Mouse (Mus musculus): ENCODE results near the gene Sorcs2. TPM values are rescaled to one million over a fixed set of nuclear protein-coding genes. Genes with fewer than 3 reads are reported as not detected.

Gene Sorcs2
- polyA plus RNA-seq, 1 experiment from 2014 or later: 3.1 TPM

- WGBS: 60% methylated on average over 14 of the region's 14 CpGs
- Histone ChIP-seq H3K4me1 (replicated peaks; ENCODE audit: control insufficient read depth, insufficient read depth) (no peaks in the 10 kb centered on the region), H3K9me3 (ENCODE audit: control insufficient read depth, low read length) (no peaks in the 10 kb centered on the region), H3K4me2 (replicated peaks; ENCODE audit: low read depth) (no peak overlapping the region), H3K27ac (replicated peaks) (no peak overlapping the region), H3K36me3 (ENCODE audit: control insufficient read depth, insufficient read depth, low read length) (no peaks in the 10 kb centered on the region), H3K9ac (ENCODE audit: low read length) (no peak overlapping the region), H3K4me3 (ENCODE audit: low read depth, low read length) (no peak overlapping the region), H3K27me3 (ENCODE audit: control insufficient read depth, insufficient read depth, low read length) (no peaks in the 10 kb centered on the region)
- no peak for ATAC-seq (ENCODE audit: low FRiP score, low TSS enrichment)
- DNase-seq (ENCODE audit: low spot score): no peak
- 0 out of 2 replicates have a peak, but pooled peaks have one; percentile 10 for TF ChIP-seq CTCF (IDR thresholded peaks at IDR 0.05; ENCODE audit: low read depth)
- no peak for TF ChIP-seq EP300 (optimal IDR thresholded peaks at IDR 0.05)
Observed at GRCm38 (mm10) chr5:36168963-36169650, 228.8 kb downstream of the Sorcs2 start.

DNA sequence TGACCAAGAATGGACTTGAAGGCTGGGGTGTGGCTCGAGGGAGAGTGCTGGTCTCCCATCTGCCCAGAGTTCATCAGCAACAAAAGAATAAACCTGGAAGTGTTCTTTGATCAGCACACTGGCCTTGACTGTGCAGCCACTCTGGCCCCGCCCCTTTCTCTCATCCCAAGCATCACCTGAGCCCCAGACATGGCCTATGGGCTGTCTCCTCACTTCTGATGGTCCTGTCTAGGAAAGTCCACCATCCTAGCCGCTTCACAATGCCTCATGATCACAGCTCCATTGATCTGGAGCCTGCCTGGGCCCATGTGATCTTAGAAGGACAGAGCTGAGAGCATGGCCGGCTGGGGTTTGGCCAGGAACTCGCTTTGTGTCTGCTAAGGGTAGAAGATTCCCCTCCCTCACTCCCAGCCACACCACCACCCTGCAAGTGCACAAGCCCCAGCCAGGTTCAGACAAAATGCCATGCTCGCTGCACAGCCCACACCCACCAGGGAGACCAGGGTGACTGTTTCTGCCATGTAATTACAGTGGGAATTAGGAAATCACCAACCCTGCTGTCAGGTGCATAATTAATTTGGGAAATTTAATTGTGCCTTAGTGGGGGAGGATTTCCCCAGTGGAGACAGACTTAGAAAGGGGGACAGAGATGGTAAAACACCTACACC lies 231.5 kb downstream of the Sorcs2 start:
- H3K9ac ChIP-seq (ENCODE audit: low read length): no peak overlapping the region
- no peak overlapping the region for H3K4me2 ChIP-seq (replicated peaks; ENCODE audit: low read depth)
- ATAC-seq (ENCODE audit: low FRiP score, low TSS enrichment) (no peak), DNase-seq (ENCODE audit: low spot score) (no peak)
- no peaks in the 10 kb centered on the region for H3K4me1 ChIP-seq (replicated peaks; ENCODE audit: control insufficient read depth, insufficient read depth)
- H3K27me3 ChIP-seq (ENCODE audit: control insufficient read depth, insufficient read depth, low read length): no peaks in the 10 kb centered on the region
- H3K9me3 ChIP-seq (ENCODE audit: control insufficient read depth, low read length): no peaks in the 10 kb centered on the region
- 68% methylated on average over 6 of the region's 6 CpGs for WGBS
- no peak overlapping the region for H3K4me3 ChIP-seq (ENCODE audit: low read depth, low read length)
- no peaks in the 10 kb centered on the region for H3K36me3 ChIP-seq (ENCODE audit: control insufficient read depth, insufficient read depth, low read length)
- TF ChIP-seq EP300 (optimal IDR thresholded peaks at IDR 0.05) (no peak), CTCF (IDR thresholded peaks at IDR 0.05; ENCODE audit: low read depth) (no peak)
- H3K27ac ChIP-seq (replicated peaks): no peak overlapping the region

DNA sequence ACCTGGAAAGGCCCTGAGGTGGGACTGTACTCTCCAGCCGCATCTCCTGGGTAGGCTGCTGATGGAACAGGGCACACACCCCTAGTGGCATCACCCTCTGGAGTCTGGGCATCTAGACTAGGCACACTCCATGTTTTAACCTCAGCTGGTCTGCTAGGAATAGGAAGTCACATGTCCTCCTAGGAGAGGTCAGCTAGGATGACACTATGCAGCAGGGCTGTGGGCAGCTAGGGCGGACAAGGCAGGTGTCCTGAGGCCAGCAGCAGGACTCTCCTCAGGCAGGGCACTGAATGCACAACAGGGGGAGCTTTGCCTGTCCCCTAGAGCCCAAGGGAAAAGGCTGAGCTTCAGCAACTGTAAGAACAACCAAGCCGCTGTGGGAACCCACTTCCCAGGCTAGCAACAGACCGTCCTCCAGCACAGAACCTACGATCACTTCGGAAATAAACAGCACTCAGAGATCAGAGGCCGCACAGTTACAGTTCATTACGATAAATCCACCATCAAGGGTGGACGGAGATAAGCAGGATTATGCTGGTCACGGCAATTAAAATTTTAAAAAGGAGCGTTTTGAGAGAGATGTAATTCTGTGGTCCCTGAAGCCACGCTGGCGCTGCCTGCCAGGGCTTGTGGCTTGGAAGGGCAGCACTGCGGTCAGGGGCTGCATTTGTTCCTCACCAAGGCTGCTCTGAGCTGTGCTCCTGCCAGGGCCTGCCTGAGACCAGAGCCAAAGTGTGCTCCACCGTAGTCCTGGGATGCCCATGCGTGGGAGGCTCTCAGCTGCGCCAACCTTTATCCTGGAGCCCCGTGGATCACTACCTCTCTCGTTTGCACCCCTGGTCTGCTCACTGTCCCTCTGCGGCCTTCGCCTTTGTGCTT lies 232.3 kb downstream of the Sorcs2 start:
- no peaks in the 10 kb centered on the region for H3K9me3 ChIP-seq (ENCODE audit: control insufficient read depth, low read length)
- H3K36me3 ChIP-seq (ENCODE audit: control insufficient read depth, insufficient read depth, low read length): no peaks in the 10 kb centered on the region
- no peaks in the 10 kb centered on the region for H3K4me1 ChIP-seq (replicated peaks; ENCODE audit: control insufficient read depth, insufficient read depth)
- H3K27ac ChIP-seq (replicated peaks): no peak overlapping the region
- ATAC-seq (ENCODE audit: low FRiP score, low TSS enrichment): no peak
- WGBS: 86% methylated on average over 21 of the region's 21 CpGs
- H3K4me2 ChIP-seq (replicated peaks; ENCODE audit: low read depth): no peak overlapping the region
- no peak for DNase-seq (ENCODE audit: low spot score)
- H3K27me3 ChIP-seq (ENCODE audit: control insufficient read depth, insufficient read depth, low read length): no peaks in the 10 kb centered on the region
- no peak overlapping the region for H3K4me3 ChIP-seq (ENCODE audit: low read depth, low read length)
- no peak overlapping the region for H3K9ac ChIP-seq (ENCODE audit: low read length)
- TF ChIP-seq EP300 (optimal IDR thresholded peaks at IDR 0.05) (no peak), CTCF (IDR thresholded peaks at IDR 0.05; ENCODE audit: low read depth) (no peak)

- no peak for TF ChIP-seq CTCF (IDR thresholded peaks at IDR 0.05; ENCODE audit: low read depth)
- TF ChIP-seq EP300 (optimal IDR thresholded peaks at IDR 0.05): no peak
- WGBS: 43% methylated on average over 8 of the region's 8 CpGs
- Histone ChIP-seq H3K36me3 (ENCODE audit: control insufficient read depth, insufficient read depth, low read length) (no peaks in the 10 kb centered on the region), H3K27me3 (ENCODE audit: control insufficient read depth, insufficient read depth, low read length) (no peaks in the 10 kb centered on the region), H3K4me2 (replicated peaks; ENCODE audit: low read depth) (no peak overlapping the region), H3K4me1 (replicated peaks; ENCODE audit: control insufficient read depth, insufficient read depth) (no peaks in the 10 kb centered on the region), H3K4me3 (ENCODE audit: low read depth, low read length) (no peak overlapping the region), H3K27ac (replicated peaks) (no peak overlapping the region), H3K9ac (ENCODE audit: low read length) (no peak overlapping the region), H3K9me3 (ENCODE audit: control insufficient read depth, low read length) (no peaks in the 10 kb centered on the region)
- DNase-seq (ENCODE audit: low spot score) (no peak), ATAC-seq (ENCODE audit: low FRiP score, low TSS enrichment) (no peak)
Observed at GRCm38 (mm10) chr5:36154879-36155485, 243.0 kb downstream of the Sorcs2 start.

DNA sequence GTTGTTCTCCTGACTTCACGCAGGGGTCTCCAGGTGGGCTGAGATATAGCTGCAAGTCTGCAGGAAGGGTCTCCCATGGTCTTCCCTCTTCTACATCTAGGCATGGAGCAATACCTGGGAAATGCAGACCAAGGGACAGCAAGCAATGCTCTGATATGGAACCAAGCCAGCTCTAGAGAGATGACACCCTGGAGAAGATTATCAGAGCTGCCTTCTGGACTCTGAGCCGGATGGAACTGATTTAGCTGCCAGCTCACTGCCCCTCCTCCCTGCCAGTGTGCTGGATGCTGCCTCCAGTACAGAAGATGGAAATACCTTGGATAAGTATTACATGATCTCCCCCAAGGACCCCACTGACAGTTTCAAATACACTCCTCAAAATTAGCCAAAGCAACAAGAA lies 244.7 kb downstream of the Sorcs2 start:
- H3K9ac ChIP-seq (ENCODE audit: low read length): no peak overlapping the region
- no peak overlapping the region for H3K27ac ChIP-seq (replicated peaks)
- no peak overlapping the region for H3K4me3 ChIP-seq (ENCODE audit: low read depth, low read length)
- no peaks in the 10 kb centered on the region for H3K4me1 ChIP-seq (replicated peaks; ENCODE audit: control insufficient read depth, insufficient read depth)
- no peak overlapping the region for H3K4me2 ChIP-seq (replicated peaks; ENCODE audit: low read depth)
- H3K27me3 ChIP-seq (ENCODE audit: control insufficient read depth, insufficient read depth, low read length): no peaks in the 10 kb centered on the region
- DNase-seq (ENCODE audit: low spot score) (no peak), ATAC-seq (ENCODE audit: low FRiP score, low TSS enrichment) (no peak)
- WGBS: 73% methylated on average over 2 of the region's 2 CpGs
- no peaks in the 10 kb centered on the region for H3K9me3 ChIP-seq (ENCODE audit: control insufficient read depth, low read length)
- no peaks in the 10 kb centered on the region for H3K36me3 ChIP-seq (ENCODE audit: control insufficient read depth, insufficient read depth, low read length)
- TF ChIP-seq EP300 (optimal IDR thresholded peaks at IDR 0.05): no peak
- no peak for TF ChIP-seq CTCF (IDR thresholded peaks at IDR 0.05; ENCODE audit: low read depth)

Measured in stomach, postnatal 0 days (tissue).